Mouse (Mus musculus): ENCODE results near the gene Lrmda.

DNA sequence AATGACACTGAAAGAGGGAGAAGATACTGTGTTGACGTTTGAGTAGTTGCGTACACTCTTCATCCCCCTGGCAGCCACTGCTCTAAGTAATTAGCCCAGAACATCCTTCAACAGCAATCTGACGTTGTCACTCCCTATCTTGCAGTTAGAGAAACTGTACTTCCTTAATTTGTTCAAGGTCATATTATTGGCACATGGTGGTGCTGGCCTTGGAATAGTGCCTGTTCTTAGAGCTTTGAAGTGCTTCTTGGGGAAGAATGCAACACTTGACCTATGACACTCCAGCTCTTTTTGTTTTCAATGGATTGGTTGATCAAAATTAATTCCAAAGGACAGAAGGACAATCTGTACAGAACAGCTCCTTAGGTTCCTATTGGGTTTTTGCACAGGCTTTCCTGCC is 514.0 kb downstream of the Lrmda start:
- TF ChIP-seq CTCF (IDR thresholded peaks at IDR 0.05; ENCODE audit: extremely low read depth, insufficient read length, insufficient replicate concordance, low read depth, low read length) (no peak), POLR2A (IDR thresholded peaks at IDR 0.05; ENCODE audit: low read depth, low read length) (no peak)
